Mouse (Mus musculus): Measurements from ENCODE around the gene Il1rap. TPM values are rescaled to one million over a fixed set of nuclear protein-coding genes. Genes with fewer than 3 reads are reported as not detected.

Il1rap gene
- polyA plus RNA-seq, 1 experiment from 2014 or later = 3.7 TPM

DNA sequence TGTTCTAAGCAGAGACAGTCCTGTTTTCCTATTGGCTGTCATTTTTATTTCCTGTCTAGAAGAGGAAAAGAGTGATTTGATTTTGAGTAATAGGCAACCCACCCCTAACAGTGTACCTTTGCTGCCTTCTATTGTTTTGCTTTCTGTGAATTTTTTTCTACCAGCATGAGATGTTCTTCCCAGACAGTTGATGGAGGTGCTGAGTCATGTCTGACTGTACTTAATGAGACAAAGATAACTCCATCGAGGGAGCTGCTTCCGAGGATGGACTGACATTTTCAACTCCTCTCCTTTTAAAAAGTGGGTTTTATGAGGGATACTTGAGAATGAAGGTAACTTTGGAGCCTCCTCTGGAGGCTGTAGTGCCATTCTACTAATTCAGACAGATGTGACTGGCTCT lies 64.6 kb downstream of the Il1rap start:
- Histone ChIP-seq H3K9me3 (replicated peaks; ENCODE audit: control insufficient read depth, low read length) (no peaks in the 10 kb centered on the region), H3K4me2 (ENCODE audit: low read length) (no peak overlapping the region), H3K4me3 (ENCODE audit: low read depth, low read length) (no peak overlapping the region), H3K4me1 (ENCODE audit: control insufficient read depth, insufficient read depth, low read length) (no peaks in the 10 kb centered on the region), H3K9ac (ENCODE audit: low read length) (no peak overlapping the region), H3K27ac (ENCODE audit: low read depth, low read length) (no peak overlapping the region), H3K36me3 (ENCODE audit: control insufficient read depth, insufficient read depth, low read length) (no peaks in the 10 kb centered on the region), H3K27me3 (replicated peaks; ENCODE audit: control insufficient read depth, insufficient read depth, low read length) (no peaks in the 10 kb centered on the region)
- no peak for ATAC-seq
- WGBS = 90% methylated on average over 2 of the region's 2 CpGs
- no peak for DNase-seq (ENCODE audit: low spot score)

DNA sequence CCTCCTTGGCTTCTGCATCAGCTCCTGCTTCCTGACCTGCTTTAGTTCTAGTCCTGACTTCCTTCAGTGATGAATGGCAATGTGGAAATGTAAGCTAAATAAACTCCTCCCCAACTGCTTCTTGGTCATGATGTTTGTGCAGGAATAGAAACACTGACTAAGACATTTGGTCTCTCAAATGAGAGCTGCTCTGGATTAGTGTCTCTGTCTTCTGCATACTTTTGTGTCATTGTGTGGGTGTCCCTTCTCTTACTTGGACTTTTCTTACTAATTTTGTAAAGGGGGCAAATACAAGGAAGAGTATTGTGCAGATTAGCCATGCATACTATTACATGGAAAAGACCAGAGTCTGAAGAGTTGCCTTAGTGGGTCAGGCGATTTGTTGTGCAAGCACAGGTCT lies 65.5 kb downstream of the Il1rap start:
- no peaks in the 10 kb centered on the region for H3K9me3 ChIP-seq (replicated peaks; ENCODE audit: control insufficient read depth, low read length)
- H3K27ac ChIP-seq (ENCODE audit: low read depth, low read length) = no peak overlapping the region
- H3K27me3 ChIP-seq (replicated peaks; ENCODE audit: control insufficient read depth, insufficient read depth, low read length) = no peaks in the 10 kb centered on the region
- no peak overlapping the region for H3K9ac ChIP-seq (ENCODE audit: low read length)
- DNase-seq (ENCODE audit: low spot score) (no peak), ATAC-seq (no peak)
- no peak overlapping the region for H3K4me3 ChIP-seq (ENCODE audit: low read depth, low read length)
- H3K36me3 ChIP-seq (ENCODE audit: control insufficient read depth, insufficient read depth, low read length) = no peaks in the 10 kb centered on the region
- WGBS = 71% methylated on average over 1 of the region's 1 CpGs
- no peak overlapping the region for H3K4me2 ChIP-seq (ENCODE audit: low read length)
- H3K4me1 ChIP-seq (ENCODE audit: control insufficient read depth, insufficient read depth, low read length) = no peaks in the 10 kb centered on the region

DNA sequence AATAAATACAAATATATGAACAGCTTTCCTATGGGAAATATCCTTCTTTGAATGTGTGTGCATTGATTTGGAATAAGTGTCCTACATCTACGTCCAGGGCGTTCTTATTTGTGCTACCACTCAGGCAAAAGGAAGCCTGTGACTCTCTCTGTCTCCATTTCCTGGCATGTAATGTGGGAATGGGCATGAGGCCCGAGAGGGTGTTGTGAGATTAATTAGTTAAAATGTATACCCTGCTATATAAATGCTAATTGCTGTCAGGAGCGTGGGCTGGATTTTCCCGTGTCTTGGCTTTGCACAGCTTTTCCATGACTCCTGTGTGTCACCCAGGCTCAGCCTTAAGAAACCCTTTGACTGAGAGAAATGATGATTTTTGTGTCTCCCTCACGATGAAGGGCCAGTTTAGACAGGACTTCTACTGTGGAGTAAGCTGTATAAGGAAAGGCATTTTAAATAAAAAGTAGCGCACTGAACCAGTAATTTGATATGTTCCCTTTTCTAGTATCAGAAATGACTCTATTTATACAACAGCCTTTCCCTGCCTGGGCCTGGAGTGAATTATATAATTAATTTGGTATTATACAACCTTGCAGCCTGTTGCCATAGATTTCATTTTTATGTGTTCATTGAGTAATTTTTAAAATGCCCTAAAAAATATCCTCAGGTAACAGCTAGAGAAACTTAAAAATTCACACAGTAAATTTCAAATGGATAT lies 81.4 kb downstream of the Il1rap start:
- Histone ChIP-seq H3K27me3 (replicated peaks; ENCODE audit: control insufficient read depth, insufficient read depth, low read length) (no peaks in the 10 kb centered on the region), H3K27ac (ENCODE audit: low read depth, low read length) (no peak overlapping the region), H3K4me2 (ENCODE audit: low read length) (no peak overlapping the region), H3K4me1 (ENCODE audit: control insufficient read depth, insufficient read depth, low read length) (no peaks in the 10 kb centered on the region), H3K4me3 (ENCODE audit: low read depth, low read length) (no peak overlapping the region), H3K36me3 (ENCODE audit: control insufficient read depth, insufficient read depth, low read length) (no peaks in the 10 kb centered on the region), H3K9me3 (replicated peaks; ENCODE audit: control insufficient read depth, low read length) (no peaks in the 10 kb centered on the region), H3K9ac (ENCODE audit: low read length) (no peak overlapping the region)
- 27% methylated on average over 7 of the region's 7 CpGs for WGBS
- peak; percentile 96 for ATAC-seq
- peak; percentile 87 for DNase-seq (ENCODE audit: low spot score)

DNA sequence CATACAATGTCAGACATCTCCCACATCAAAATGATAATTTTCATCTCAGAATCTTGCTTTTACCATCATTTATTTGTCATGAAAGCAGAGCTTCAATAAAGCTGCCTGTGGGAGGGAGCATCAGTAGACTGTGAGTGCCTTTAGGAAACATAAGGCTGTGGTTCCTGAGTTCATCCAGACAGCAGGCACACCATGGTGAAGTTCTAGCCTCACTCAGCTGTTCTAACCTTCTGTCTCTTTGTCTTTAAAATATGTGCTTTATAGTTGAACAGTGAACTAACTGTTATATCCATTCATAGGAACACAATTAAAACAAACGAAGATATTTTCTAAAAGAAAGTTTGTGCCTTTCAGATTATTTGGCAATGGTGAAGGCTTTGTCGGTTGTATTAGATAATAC lies 84.9 kb downstream of the Il1rap start:
- Histone ChIP-seq H3K9me3 (replicated peaks; ENCODE audit: control insufficient read depth, low read length) (no peaks in the 10 kb centered on the region), H3K36me3 (ENCODE audit: control insufficient read depth, insufficient read depth, low read length) (no peaks in the 10 kb centered on the region), H3K4me3 (ENCODE audit: low read depth, low read length) (no peak overlapping the region), H3K4me1 (ENCODE audit: control insufficient read depth, insufficient read depth, low read length) (no peaks in the 10 kb centered on the region), H3K27ac (ENCODE audit: low read depth, low read length) (no peak overlapping the region), H3K4me2 (ENCODE audit: low read length) (no peak overlapping the region), H3K9ac (ENCODE audit: low read length) (no peak overlapping the region), H3K27me3 (replicated peaks; ENCODE audit: control insufficient read depth, insufficient read depth, low read length) (no peaks in the 10 kb centered on the region)
- 83% methylated on average over 2 of the region's 2 CpGs for WGBS
- no peak for ATAC-seq
- no peak for DNase-seq (ENCODE audit: low spot score)

DNA sequence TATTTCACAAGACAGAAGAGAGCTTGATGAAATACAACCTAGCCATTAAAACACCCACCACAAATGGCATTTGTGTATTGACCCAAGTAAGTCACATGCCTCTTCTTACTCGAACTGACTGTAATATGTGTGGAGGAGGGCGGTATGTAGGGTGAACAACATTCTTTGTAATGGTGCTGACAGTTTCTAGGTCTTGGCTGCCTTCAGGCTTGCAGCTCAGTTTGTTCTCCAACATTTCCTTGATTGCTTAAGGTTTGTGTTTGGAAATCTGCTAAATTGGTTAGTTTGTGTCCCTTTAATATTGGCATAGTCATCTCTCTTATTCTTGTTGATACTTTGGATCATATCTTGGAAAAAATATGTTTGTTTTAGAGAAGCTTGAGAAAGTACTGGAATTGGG lies 87.6 kb downstream of the Il1rap start:
- WGBS = 76% methylated on average over 2 of the region's 2 CpGs
- DNase-seq (ENCODE audit: low spot score) = no peak
- Histone ChIP-seq H3K27ac (ENCODE audit: low read depth, low read length) (no peak overlapping the region), H3K9me3 (replicated peaks; ENCODE audit: control insufficient read depth, low read length) (no peaks in the 10 kb centered on the region), H3K36me3 (ENCODE audit: control insufficient read depth, insufficient read depth, low read length) (no peaks in the 10 kb centered on the region), H3K4me3 (ENCODE audit: low read depth, low read length) (no peak overlapping the region), H3K4me1 (ENCODE audit: control insufficient read depth, insufficient read depth, low read length) (no peaks in the 10 kb centered on the region), H3K27me3 (replicated peaks; ENCODE audit: control insufficient read depth, insufficient read depth, low read length) (no peaks in the 10 kb centered on the region), H3K4me2 (ENCODE audit: low read length) (no peak overlapping the region), H3K9ac (ENCODE audit: low read length) (no peak overlapping the region)
- ATAC-seq = no peak

DNA sequence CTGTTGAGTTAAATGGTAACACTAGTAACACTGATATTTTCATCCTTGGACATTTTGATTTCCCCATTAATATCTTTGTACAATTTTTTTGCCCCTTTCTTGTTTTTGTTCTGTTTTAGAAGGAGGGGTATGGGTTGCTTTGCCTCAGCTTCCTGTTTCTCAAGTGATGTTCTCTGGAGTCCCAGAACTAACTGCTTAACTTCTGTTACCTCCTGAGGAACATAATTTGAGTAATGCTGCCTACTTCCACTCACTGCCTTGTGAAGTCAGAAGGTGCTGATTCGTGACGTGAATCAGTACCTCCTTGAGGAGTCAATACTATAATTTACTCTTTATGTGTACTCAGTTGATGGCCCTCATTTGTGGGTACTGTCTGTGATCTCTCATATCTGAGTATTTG lies 98.9 kb downstream of the Il1rap start:
- no peaks in the 10 kb centered on the region for H3K27me3 ChIP-seq (replicated peaks; ENCODE audit: control insufficient read depth, insufficient read depth, low read length)
- H3K9ac ChIP-seq (ENCODE audit: low read length) = no peak overlapping the region
- no peak overlapping the region for H3K4me2 ChIP-seq (ENCODE audit: low read length)
- no peak overlapping the region for H3K27ac ChIP-seq (ENCODE audit: low read depth, low read length)
- DNase-seq (ENCODE audit: low spot score) (no peak), ATAC-seq (no peak)
- no peaks in the 10 kb centered on the region for H3K4me1 ChIP-seq (ENCODE audit: control insufficient read depth, insufficient read depth, low read length)
- no peaks in the 10 kb centered on the region for H3K36me3 ChIP-seq (ENCODE audit: control insufficient read depth, insufficient read depth, low read length)
- H3K4me3 ChIP-seq (ENCODE audit: low read depth, low read length) = no peak overlapping the region
- H3K9me3 ChIP-seq (replicated peaks; ENCODE audit: control insufficient read depth, low read length) = no peaks in the 10 kb centered on the region
- 83% methylated on average over 2 of the region's 2 CpGs for WGBS

DNA sequence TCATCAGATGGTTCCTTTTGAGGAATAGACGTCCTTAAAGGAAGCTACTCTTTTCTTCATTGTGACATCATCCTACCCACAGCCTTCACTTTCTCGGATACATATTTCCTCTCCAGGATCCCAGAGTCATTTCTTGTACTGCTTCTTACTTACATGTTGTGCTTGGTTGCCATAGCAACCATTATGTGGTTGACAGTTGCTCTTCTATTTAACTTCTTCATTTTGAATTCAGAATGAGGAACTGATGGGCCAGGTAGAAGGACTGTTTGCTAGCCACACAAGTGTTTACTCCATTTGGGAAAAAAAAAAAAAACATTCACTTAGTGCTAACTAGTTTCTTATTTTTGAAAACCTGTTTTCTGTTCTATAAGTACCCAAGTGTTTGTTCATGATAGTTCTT lies 108.3 kb downstream of the Il1rap start:
- Histone ChIP-seq H3K36me3 (ENCODE audit: control insufficient read depth, insufficient read depth, low read length) (no peaks in the 10 kb centered on the region), H3K9ac (ENCODE audit: low read length) (no peak overlapping the region), H3K9me3 (replicated peaks; ENCODE audit: control insufficient read depth, low read length) (no peaks in the 10 kb centered on the region), H3K4me3 (ENCODE audit: low read depth, low read length) (no peak overlapping the region), H3K27me3 (replicated peaks; ENCODE audit: control insufficient read depth, insufficient read depth, low read length) (no peaks in the 10 kb centered on the region), H3K27ac (ENCODE audit: low read depth, low read length) (no peak overlapping the region), H3K4me2 (ENCODE audit: low read length) (no peak overlapping the region), H3K4me1 (ENCODE audit: control insufficient read depth, insufficient read depth, low read length) (no peaks in the 10 kb centered on the region)
- WGBS = 73% methylated on average over 2 of the region's 2 CpGs
- DNase-seq (ENCODE audit: low spot score) (no peak), ATAC-seq (no peak)

DNA sequence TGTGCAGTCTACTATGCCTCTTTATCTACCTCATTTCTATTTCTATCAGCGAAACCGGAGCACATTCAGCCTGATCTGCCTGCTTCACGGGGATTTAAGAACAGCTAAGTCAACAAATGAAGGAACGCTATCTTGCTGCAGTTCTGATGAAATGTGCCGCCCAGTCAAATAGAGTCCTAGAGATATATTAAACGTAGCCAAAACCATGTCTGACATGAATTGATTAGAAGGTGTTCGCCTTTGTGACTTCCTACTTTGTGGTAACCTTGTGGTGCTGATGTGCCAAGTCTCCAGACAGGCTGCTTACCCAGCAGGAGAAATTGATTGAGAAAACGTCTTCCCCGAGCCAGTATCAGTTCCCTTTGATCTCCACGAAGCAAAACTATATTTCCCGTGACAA lies 109.8 kb downstream of the Il1rap start:
- Histone ChIP-seq H3K4me2 (ENCODE audit: low read length) (no peak overlapping the region), H3K4me3 (ENCODE audit: low read depth, low read length) (no peak overlapping the region), H3K9ac (ENCODE audit: low read length) (no peak overlapping the region), H3K9me3 (replicated peaks; ENCODE audit: control insufficient read depth, low read length) (no peaks in the 10 kb centered on the region), H3K4me1 (ENCODE audit: control insufficient read depth, insufficient read depth, low read length) (no peaks in the 10 kb centered on the region), H3K27ac (ENCODE audit: low read depth, low read length) (no peak overlapping the region), H3K36me3 (ENCODE audit: control insufficient read depth, insufficient read depth, low read length) (no peaks in the 10 kb centered on the region), H3K27me3 (replicated peaks; ENCODE audit: control insufficient read depth, insufficient read depth, low read length) (no peaks in the 10 kb centered on the region)
- ATAC-seq (no peak), DNase-seq (ENCODE audit: low spot score) (no peak)
- 88% methylated on average over 11 of the region's 11 CpGs for WGBS

DNA sequence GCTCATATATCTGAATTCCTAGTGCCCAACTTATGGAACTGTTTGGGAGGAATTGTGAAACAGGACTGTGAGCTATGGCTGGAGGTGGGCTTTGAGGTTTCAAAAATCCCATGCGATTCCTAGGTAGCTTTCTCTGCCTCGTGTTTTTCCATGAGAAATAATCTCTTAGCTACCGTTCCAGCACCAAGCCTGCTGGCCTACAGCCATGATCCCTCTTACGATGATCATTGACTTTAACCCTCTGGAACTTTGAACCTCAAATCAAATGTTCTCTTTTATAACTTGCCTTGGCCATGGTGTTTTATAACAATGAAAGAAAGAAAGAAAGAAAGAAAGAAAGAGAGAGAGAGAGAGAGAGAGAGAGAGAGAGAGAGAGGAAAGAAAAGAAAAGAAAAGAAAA lies 116.6 kb downstream of the Il1rap start:
- Histone ChIP-seq H3K36me3 (ENCODE audit: control insufficient read depth, insufficient read depth, low read length) (no peaks in the 10 kb centered on the region), H3K27me3 (replicated peaks; ENCODE audit: control insufficient read depth, insufficient read depth, low read length) (no peaks in the 10 kb centered on the region), H3K4me1 (ENCODE audit: control insufficient read depth, insufficient read depth, low read length) (no peaks in the 10 kb centered on the region), H3K9ac (ENCODE audit: low read length) (no peak overlapping the region), H3K4me2 (ENCODE audit: low read length) (no peak overlapping the region), H3K4me3 (ENCODE audit: low read depth, low read length) (no peak overlapping the region), H3K9me3 (replicated peaks; ENCODE audit: control insufficient read depth, low read length) (no peaks in the 10 kb centered on the region), H3K27ac (ENCODE audit: low read depth, low read length) (no peak overlapping the region)
- no peak for ATAC-seq
- WGBS = 88% methylated on average over 4 of the region's 4 CpGs
- DNase-seq (ENCODE audit: low spot score) = no peak

All from forebrain, embryonic 14.5 days (tissue).